Mouse (Mus musculus) lung, embryonic 15.5 days (tissue): ENCODE results near the gene Chchd3. TPM values are rescaled to one million over a fixed set of nuclear protein-coding genes. Genes with fewer than 3 reads are reported as not detected.

Experiments
- ATAC-seq: fragments of 200-750 bp; cut with Nextera tagmentation; 2 replicates; pipeline ENCODE4 v1.8.0; 2017; ENCODE audit warnings: moderate number of reproducible peaks, borderline replicate concordance; ENCODE audit not compliant: low FRiP score, low TSS enrichment; ENCODE audit errors: extremely low read depth
- H3K27ac ChIP-seq: fragments of 300-500 bp; sonication (generic); 2 replicates; pipeline ENCODE4 v1.5.1; 2015; ENCODE audit warnings: moderate library complexity, mild to moderate bottlenecking, inconsistent platforms
- H3K27me3 ChIP-seq: fragments of 300-500 bp; sonication (generic); 2 replicates; pipeline ENCODE4 v1.6.1; 2015; ENCODE audit warnings: inconsistent platforms
- H3K36me3 ChIP-seq: fragments of 300-500 bp; sonication (generic); 2 replicates; pipeline ENCODE4 v1.6.1; 2015; ENCODE audit warnings: inconsistent platforms
- H3K4me1 ChIP-seq: fragments of 300-500 bp; sonication (generic); 2 replicates; pipeline ENCODE4 v1.6.1; 2015; ENCODE audit warnings: inconsistent platforms
- H3K4me2 ChIP-seq: fragments of 300-500 bp; sonication (generic); 2 replicates; pipeline ENCODE4 v1.6.1; 2015; ENCODE audit warnings: inconsistent platforms, mild to moderate bottlenecking, moderate library complexity
- H3K4me3 ChIP-seq: fragments of 300-500 bp; sonication (generic); 2 replicates; pipeline ENCODE4 v1.5.1; 2015; ENCODE audit warnings: mild to moderate bottlenecking, inconsistent platforms
- H3K9ac ChIP-seq: fragments of 300-500 bp; sonication (generic); 2 replicates; pipeline ENCODE4 v1.6.1; 2015; ENCODE audit warnings: inconsistent platforms
- H3K9me3 ChIP-seq: fragments of 300-500 bp; sonication (generic); 2 replicates; pipeline ENCODE4 v1.6.1; 2016; ENCODE audit warnings: inconsistent platforms
- WGBS: fragments of 180-500 bp; shearing (Covaris S2); methylation state at CpG from one replicate; pipeline ENCODE4 v1.1.7; 2015; 5-methylcytosine and 5-hydroxymethylcytosine counted together
- polyA plus RNA-seq: library from polyadenylated mRNA; unstranded; fragments of >200 nt; fragmentation: Nextera tagmentation; extraction: Ambion mirVana; gene quantifications from 2 replicates; pipeline ENCODE4 v1.2.1, GENCODE M21; 2015

Chchd3 gene
- polyA plus RNA-seq, 1 experiment from 2014 or later: 103 TPM

GRCm38 (mm10) chr6:32837939-32838301 lies 222.1 kb downstream of the Chchd3 start:
- Histone ChIP-seq H3K4me3 (no peak overlapping the region), H3K9me3 (no peaks in the 10 kb centered on the region), H3K27ac (no peak overlapping the region), H3K36me3 (no peaks in the 10 kb centered on the region), H3K4me2 (no peak overlapping the region), H3K27me3 (no peaks in the 10 kb centered on the region), H3K9ac (no peak overlapping the region), H3K4me1 (no peaks in the 10 kb centered on the region)
- 52% methylated on average over 2 of the region's 2 CpGs for WGBS
- no peak for ATAC-seq

DNA sequence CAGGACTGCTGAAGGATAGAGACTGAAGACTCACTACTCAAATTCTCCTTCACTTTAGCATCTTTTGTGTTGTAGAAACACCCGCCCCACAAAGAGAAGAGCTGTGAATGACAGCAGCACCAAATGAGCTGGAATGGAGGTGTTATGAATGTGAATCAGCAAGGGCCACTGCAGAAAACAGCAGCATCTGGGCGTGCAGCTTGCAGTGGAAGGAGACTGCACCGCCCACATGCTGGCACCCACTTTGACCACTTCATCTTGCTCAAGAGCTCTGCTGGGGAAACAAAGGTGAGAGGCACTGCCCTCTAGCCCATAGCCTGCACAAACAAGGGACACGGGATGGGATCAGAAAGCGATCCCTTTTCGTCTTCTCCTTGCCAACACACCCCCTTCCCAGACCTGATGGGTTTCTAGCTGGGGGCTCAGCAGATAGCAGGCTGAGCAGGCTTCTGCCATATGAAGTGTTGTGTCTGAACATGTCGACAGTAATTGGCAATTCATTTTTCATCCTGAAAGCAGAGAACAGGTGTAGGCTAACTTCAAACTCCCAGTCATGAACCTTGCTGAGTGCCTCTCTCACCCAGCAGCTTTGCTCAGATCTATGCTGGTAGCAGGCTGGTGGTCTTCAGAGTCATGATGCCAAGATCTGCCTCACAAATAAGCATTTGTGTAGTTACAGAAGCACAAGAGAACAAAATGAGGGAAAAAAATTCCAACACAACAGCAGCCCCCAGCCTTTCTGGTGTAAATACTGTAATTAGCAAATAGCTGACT lies 222.7 kb downstream of the Chchd3 start:
- Histone ChIP-seq H3K9me3 (no peaks in the 10 kb centered on the region), H3K4me1 (no peaks in the 10 kb centered on the region), H3K36me3 (no peaks in the 10 kb centered on the region), H3K4me3 (no peak overlapping the region), H3K9ac (no peak overlapping the region), H3K27ac (no peak overlapping the region), H3K27me3 (no peaks in the 10 kb centered on the region), H3K4me2 (no peak overlapping the region)
- no peak for ATAC-seq
- 57% methylated on average over 7 of the region's 7 CpGs for WGBS

DNA sequence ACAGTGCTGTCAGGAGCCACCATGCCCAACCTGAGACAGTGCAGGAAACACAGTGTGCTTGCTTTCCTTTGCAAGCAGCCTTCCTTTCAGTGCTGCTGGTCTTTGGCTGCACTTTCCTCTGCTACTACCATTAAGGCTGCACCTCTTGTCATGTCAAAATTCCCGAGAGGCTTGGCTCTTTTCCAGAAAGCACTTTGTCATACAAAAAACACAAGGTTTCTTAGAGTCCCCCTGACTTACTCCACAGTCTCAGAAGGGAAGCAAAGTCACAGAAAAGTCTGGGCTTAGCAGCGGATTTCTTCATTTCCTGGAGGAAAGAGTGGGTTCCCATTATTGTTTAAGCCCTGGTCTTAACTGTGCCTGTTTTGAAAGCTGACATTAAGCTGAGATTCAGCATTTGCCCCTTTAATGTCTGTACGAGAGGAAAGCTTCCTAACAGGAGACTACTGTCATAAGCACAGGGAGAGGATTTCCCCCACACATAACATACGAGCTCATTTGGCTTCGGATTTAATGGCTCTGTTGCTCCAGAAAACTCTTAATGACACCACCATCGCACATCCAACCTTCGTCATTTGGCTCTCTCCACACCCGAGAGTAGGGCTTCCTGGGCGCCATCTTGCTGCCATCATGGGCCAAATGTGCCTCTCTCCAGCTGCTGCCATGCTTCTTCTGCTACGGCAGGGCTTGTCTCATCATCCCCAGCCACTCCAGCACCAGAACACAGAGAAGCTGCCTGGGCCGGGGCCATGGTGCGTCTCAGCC lies 236.0 kb downstream of the Chchd3 start:
- Histone ChIP-seq H3K36me3 (no peaks in the 10 kb centered on the region), H3K4me3 (no peak overlapping the region), H3K9ac (no peak overlapping the region), H3K27ac (peak overlapping the region; percentile 3; the same call in 1 of the 2 replicates), H3K4me2 (no peak overlapping the region), H3K9me3 (no peaks in the 10 kb centered on the region), H3K4me1 (peaks cover 14% of the 10 kb centered on the region; the same call in 1 of the 2 replicates), H3K27me3 (no peaks in the 10 kb centered on the region)
- 62% methylated on average over 12 of the region's 12 CpGs for WGBS
- no peak for ATAC-seq

DNA sequence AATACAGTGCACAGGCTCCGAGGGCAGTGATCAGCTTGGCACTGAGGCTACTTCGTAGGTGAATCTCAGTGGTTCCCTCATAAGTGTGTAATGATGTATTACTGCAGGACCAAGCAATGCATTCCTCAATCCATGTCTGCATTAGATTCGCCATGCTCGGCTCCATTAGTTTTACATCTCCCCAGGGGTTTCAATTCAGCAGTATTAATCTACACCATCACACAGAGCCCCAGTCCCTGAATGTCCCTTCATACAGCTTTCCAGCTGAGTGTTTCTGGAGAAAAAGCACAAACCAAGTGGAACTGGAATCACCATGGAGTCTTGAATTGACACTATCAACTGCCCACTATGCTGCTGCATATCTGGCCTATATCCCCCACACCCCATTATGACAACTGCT lies 241.1 kb downstream of the Chchd3 start:
- Histone ChIP-seq H3K27me3 (no peaks in the 10 kb centered on the region), H3K9me3 (no peaks in the 10 kb centered on the region), H3K4me3 (no peak overlapping the region), H3K4me2 (no peak overlapping the region), H3K36me3 (no peaks in the 10 kb centered on the region), H3K4me1 (peaks cover 9% of the 10 kb centered on the region; the same call in 1 of the 2 replicates), H3K27ac (no peak overlapping the region), H3K9ac (no peak overlapping the region)
- 93% methylated on average over 4 of the region's 4 CpGs for WGBS
- no peak for ATAC-seq

DNA sequence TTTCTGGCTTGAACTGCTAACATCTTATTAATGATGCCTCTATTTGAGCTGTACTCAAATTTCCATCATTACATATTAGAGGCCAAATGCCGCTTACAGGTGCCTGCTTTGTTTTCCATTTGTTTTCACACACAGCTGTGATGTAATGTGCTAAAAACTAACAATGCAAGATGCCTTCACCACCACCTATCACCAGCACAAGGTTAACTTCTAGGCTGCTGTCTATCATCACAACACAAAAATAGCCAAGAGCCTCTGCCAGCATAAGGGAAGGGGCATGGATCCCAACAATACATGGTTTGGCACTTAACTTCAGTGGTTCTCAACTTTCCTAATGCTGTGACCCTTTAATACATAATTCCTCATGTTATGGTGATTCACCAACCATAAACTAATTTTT lies 251.3 kb downstream of the Chchd3 start:
- Histone ChIP-seq H3K4me3 (no peak overlapping the region), H3K4me1 (no peaks in the 10 kb centered on the region), H3K9ac (no peak overlapping the region), H3K9me3 (no peaks in the 10 kb centered on the region), H3K4me2 (no peak overlapping the region), H3K27ac (no peak overlapping the region), H3K36me3 (no peaks in the 10 kb centered on the region), H3K27me3 (no peaks in the 10 kb centered on the region)
- 95% methylated on average over 1 of the region's 1 CpGs for WGBS
- no peak for ATAC-seq

GRCm38 (mm10) chr6:32807771-32808170 lies 252.3 kb downstream of the Chchd3 start:
- ATAC-seq: no peak
- Histone ChIP-seq H3K9me3 (no peaks in the 10 kb centered on the region), H3K36me3 (no peaks in the 10 kb centered on the region), H3K9ac (no peak overlapping the region), H3K27ac (no peak overlapping the region), H3K4me3 (no peak overlapping the region), H3K27me3 (no peaks in the 10 kb centered on the region), H3K4me1 (no peaks in the 10 kb centered on the region), H3K4me2 (no peak overlapping the region)
- 62% methylated on average over 4 of the region's 4 CpGs for WGBS

- Histone ChIP-seq H3K4me3 (no peak overlapping the region), H3K4me2 (no peak overlapping the region), H3K9me3 (no peaks in the 10 kb centered on the region), H3K9ac (no peak overlapping the region), H3K36me3 (peaks cover 2% of the 10 kb centered on the region; the same call in 1 of the 2 replicates), H3K27ac (no peak overlapping the region), H3K27me3 (no peaks in the 10 kb centered on the region), H3K4me1 (no peaks in the 10 kb centered on the region)
- no peak for ATAC-seq
- WGBS: 92% methylated on average over 4 of the region's 4 CpGs
Observed at GRCm38 (mm10) chr6:32803646-32804045, 256.4 kb downstream of the Chchd3 start.

- Histone ChIP-seq H3K27me3 (no peaks in the 10 kb centered on the region), H3K36me3 (peaks cover 2% of the 10 kb centered on the region; the same call in 1 of the 2 replicates), H3K9me3 (no peaks in the 10 kb centered on the region), H3K9ac (no peak overlapping the region), H3K4me1 (no peaks in the 10 kb centered on the region), H3K4me3 (no peak overlapping the region), H3K4me2 (no peak overlapping the region), H3K27ac (no peak overlapping the region)
- 91% methylated on average over 6 of the region's 6 CpGs for WGBS
- no peak for ATAC-seq
Observed at GRCm38 (mm10) chr6:32801776-32802175, 258.3 kb downstream of the Chchd3 start.

GRCm38 (mm10) chr6:32797525-32797924 lies 262.5 kb downstream of the Chchd3 start:
- Histone ChIP-seq H3K36me3 (peaks cover 2% of the 10 kb centered on the region; the same call in 1 of the 2 replicates), H3K27me3 (no peaks in the 10 kb centered on the region), H3K4me3 (no peak overlapping the region), H3K9me3 (no peaks in the 10 kb centered on the region), H3K4me2 (no peak overlapping the region), H3K27ac (no peak overlapping the region), H3K4me1 (no peaks in the 10 kb centered on the region), H3K9ac (no peak overlapping the region)
- WGBS: 38% methylated on average over 4 of the region's 4 CpGs
- no peak for ATAC-seq

DNA sequence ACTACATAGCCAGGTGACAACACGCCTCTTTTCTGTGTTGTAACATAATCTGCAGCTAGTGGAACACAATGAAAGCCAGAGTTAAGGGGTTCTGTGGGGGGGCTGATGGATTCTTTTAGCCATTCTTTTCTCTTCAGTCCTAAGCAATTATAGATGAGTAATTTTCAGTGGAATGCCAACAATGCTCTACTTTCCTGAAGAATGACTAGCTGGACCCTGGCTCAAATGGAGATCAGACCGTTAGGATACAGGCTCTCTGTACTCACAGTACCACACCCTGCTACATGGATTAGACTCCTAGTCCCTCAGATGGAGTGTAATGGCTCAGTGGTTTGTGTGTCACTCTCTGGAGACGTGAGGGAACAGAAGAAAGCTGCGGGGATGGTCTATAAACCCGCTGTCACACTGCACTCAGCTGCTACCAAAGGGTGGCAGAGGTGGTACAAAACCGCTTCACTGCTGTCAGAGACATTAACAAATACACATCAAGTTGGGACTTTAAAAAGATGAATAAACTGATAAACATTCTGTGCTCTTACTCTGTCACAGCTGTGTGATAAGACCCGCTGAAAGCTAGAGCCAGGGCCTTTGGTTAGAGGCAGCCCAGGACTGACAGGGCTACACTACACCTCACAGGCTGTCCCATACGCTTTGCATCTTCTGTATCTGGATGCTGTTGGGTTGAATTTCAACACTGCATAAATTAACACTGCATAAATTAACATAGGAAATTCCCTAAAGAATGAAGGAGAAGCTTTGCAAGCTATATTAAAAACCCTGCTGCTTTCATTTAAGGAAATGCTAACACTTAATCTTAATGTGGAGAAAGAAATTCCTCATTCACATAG lies 264.2 kb downstream of the Chchd3 start:
- Histone ChIP-seq H3K27me3 (no peaks in the 10 kb centered on the region), H3K4me2 (no peak overlapping the region), H3K9ac (no peak overlapping the region), H3K4me3 (no peak overlapping the region), H3K4me1 (no peaks in the 10 kb centered on the region), H3K9me3 (no peaks in the 10 kb centered on the region), H3K36me3 (0 out of 2 replicates have a peak, but pooled peaks cover 2% of the 10 kb centered on the region), H3K27ac (no peak overlapping the region)
- 52% methylated on average over 8 of the region's 8 CpGs for WGBS
- ATAC-seq: no peak

- H3K4me2 ChIP-seq: no peak overlapping the region
- H3K27ac ChIP-seq: no peak overlapping the region
- ATAC-seq: no peak
- H3K4me3 ChIP-seq: no peak overlapping the region
- no peaks in the 10 kb centered on the region for H3K4me1 ChIP-seq
- H3K9ac ChIP-seq: no peak overlapping the region
- WGBS: 90% methylated on average over 1 of the region's 1 CpGs
- no peaks in the 10 kb centered on the region for H3K36me3 ChIP-seq
- H3K9me3 ChIP-seq: no peaks in the 10 kb centered on the region
- no peaks in the 10 kb centered on the region for H3K27me3 ChIP-seq
Observed at GRCm38 (mm10) chr6:32793575-32793974, 266.5 kb downstream of the Chchd3 start.
